Mouse (Mus musculus) liver, postnatal 0 days (tissue): ENCODE measurements around the gene Slc27a1. TPM values are rescaled to one million over a fixed set of nuclear protein-coding genes. Genes with fewer than 3 reads are reported as not detected.

Experiments used
- ATAC-seq: fragments of 200-750 bp; cut with Nextera tagmentation; 2 replicates; pipeline ENCODE4 v1.8.0; 2017; ENCODE audit warnings: mild to moderate bottlenecking, moderate library complexity
- DNase-seq: peaks from one replicate; pipeline ENCODE4 v3.0.0-alpha.2; 2016
- H3K27ac ChIP-seq: fragments of 300-500 bp; sonication (generic); 2 replicates; pipeline ENCODE4 v1.5.1; 2014; ENCODE audit warnings: antibody characterized with exemption, moderate library complexity, mild to moderate bottlenecking, low read depth
- H3K27me3 ChIP-seq: fragments of 300-500 bp; sonication (generic); 2 replicates; pipeline ENCODE4 v1.6.1; 2014; ENCODE audit warnings: low read length, control low read depth, mixed read lengths; ENCODE audit not compliant: insufficient read depth
- H3K36me3 ChIP-seq: fragments of 300-500 bp; sonication (generic); replicated peaks from 2 replicates; pipeline ENCODE4 v1.6.1; 2014; ENCODE audit warnings: mild to moderate bottlenecking, control low read depth, low read length, moderate library complexity, mixed read lengths; ENCODE audit not compliant: insufficient read depth
- H3K4me1 ChIP-seq: fragments of 300-500 bp; sonication (generic); 2 replicates; pipeline ENCODE4 v1.6.1; 2014; ENCODE audit warnings: antibody characterized with exemption, mild to moderate bottlenecking, control low read depth; ENCODE audit not compliant: insufficient read depth
- H3K4me2 ChIP-seq: fragments of 300-500 bp; sonication (generic); 2 replicates; pipeline ENCODE4 v1.6.1; 2014; ENCODE audit warnings: low read depth, mild to moderate bottlenecking, low read length, moderate library complexity, mixed read lengths
- H3K4me3 ChIP-seq: fragments of 300-500 bp; sonication (generic); 2 replicates; pipeline ENCODE4 v1.5.1; 2014; ENCODE audit warnings: low read depth, low read length
- H3K9ac ChIP-seq: fragments of 300-500 bp; sonication (generic); replicated peaks from 2 replicates; pipeline ENCODE4 v1.6.1; 2014; ENCODE audit warnings: mild to moderate bottlenecking, moderate library complexity
- H3K9me3 ChIP-seq: fragments of 300-500 bp; sonication (generic); 2 replicates; pipeline ENCODE4 v1.6.1; 2016; ENCODE audit warnings: mild to moderate bottlenecking, control low read depth, low read length, mixed read lengths
- CTCF ChIP-seq: sonication (generic); IDR thresholded peaks from 2 replicates; pipeline ENCODE4 v1.5.1; 2016; ENCODE audit warnings: antibody characterized with exemption, low read depth
- EP300 ChIP-seq: IDR thresholded peaks from 2 replicates; pipeline ENCODE4 v1.6.1; 2016; ENCODE audit warnings: antibody characterized with exemption, low read depth, mild to moderate bottlenecking
- WGBS: fragments of 180-500 bp; shearing (Covaris S2); extraction: QIAGEN DNeasy Blood & Tissue Kit; methylation state at CpG from one replicate; pipeline ENCODE4 v1.1.7; 2014; ENCODE audit not compliant: insufficient replicate concordance; 5-methylcytosine and 5-hydroxymethylcytosine counted together
- polyA plus RNA-seq: library from polyadenylated mRNA; unstranded; fragments of >200 nt; fragmentation: Nextera tagmentation; extraction: Ambion mirVana; gene quantifications from 2 replicates; pipeline ENCODE4 v1.2.1, GENCODE M21; 2015

Gene Slc27a1
- polyA plus RNA-seq, 1 experiment from 2014 or later, result 6.8 TPM

GRCm38 (mm10) chr8:71595862-71596261 lies 27.2 kb downstream of the Slc27a1 start:
- Histone ChIP-seq H3K9ac (0 out of 2 replicates have a peak overlapping the region, but pooled peaks have one; percentile 13), H3K36me3 (peaks cover 11% of the 10 kb centered on the region; the same call in 1 of the 2 replicates), H3K4me1 (peaks cover 31% of the 10 kb centered on the region), H3K4me2 (peak overlapping the region; percentile 15; the same call in 1 of the 2 replicates), H3K27me3 (no peaks in the 10 kb centered on the region), H3K27ac (peak overlapping the region; percentile 53), H3K4me3 (no peak overlapping the region), H3K9me3 (no peaks in the 10 kb centered on the region)
- DNase-seq (peak; percentile 92), ATAC-seq (peak; percentile 20; the same call in 1 of the 2 replicates)
- TF ChIP-seq CTCF, result peak; percentile 100
- TF ChIP-seq EP300, result no peak
- WGBS, result 13% methylated on average over 27 of the region's 27 CpGs

GRCm38 (mm10) chr8:71596384-71596783 lies 27.7 kb downstream of the Slc27a1 start:
- no peak for TF ChIP-seq EP300
- no peak for TF ChIP-seq CTCF
- H3K36me3 ChIP-seq, result peaks cover 11% of the 10 kb centered on the region; the same call in 1 of the 2 replicates
- peak overlapping the region; percentile 53 for H3K27ac ChIP-seq
- no peak for ATAC-seq
- peaks cover 27% of the 10 kb centered on the region for H3K4me1 ChIP-seq
- 52% methylated on average over 6 of the region's 6 CpGs for WGBS
- H3K4me3 ChIP-seq, result no peak overlapping the region
- no peak for DNase-seq
- H3K9ac ChIP-seq, result no peak overlapping the region
- H3K9me3 ChIP-seq, result no peaks in the 10 kb centered on the region
- H3K4me2 ChIP-seq, result 0 out of 2 replicates have a peak overlapping the region, but pooled peaks have one; percentile 15
- H3K27me3 ChIP-seq, result peaks cover under 1% of the 10 kb centered on the region

- DNase-seq (peak; percentile 47), ATAC-seq (no peak)
- Histone ChIP-seq H3K9me3 (no peaks in the 10 kb centered on the region), H3K4me3 (no peak overlapping the region), H3K4me1 (peaks cover 27% of the 10 kb centered on the region), H3K4me2 (no peak overlapping the region), H3K9ac (no peak overlapping the region), H3K27ac (no peak overlapping the region), H3K27me3 (peaks cover 4% of the 10 kb centered on the region), H3K36me3 (peaks cover 11% of the 10 kb centered on the region; the same call in 1 of the 2 replicates)
- TF ChIP-seq EP300 (no peak), CTCF (no peak)
- 57% methylated on average over 4 of the region's 4 CpGs for WGBS
Measured at GRCm38 (mm10) chr8:71596798-71597197, 28.1 kb downstream of the Slc27a1 start.

GRCm38 (mm10) chr8:71597451-71597850 lies 28.8 kb downstream of the Slc27a1 start, which contains the start of gene Fam129c:
Fam129c (plus strand) TSS chr8:71597648.
- 73% methylated on average over 3 of the region's 3 CpGs for WGBS
- peaks cover 11% of the 10 kb centered on the region for H3K27me3 ChIP-seq
- peak within 1 kb of the TSS; percentile 53 for H3K27ac ChIP-seq
- H3K4me3 ChIP-seq, result peak within 1 kb of the TSS; percentile 15; the same call in 1 of the 2 replicates
- no peaks in the 10 kb centered on the region for H3K9me3 ChIP-seq
- ATAC-seq, result peak; percentile 22; the same call in 1 of the 2 replicates
- peaks cover 11% of the 10 kb centered on the region; the same call in 1 of the 2 replicates for H3K36me3 ChIP-seq
- peaks cover 33% of the 10 kb centered on the region for H3K4me1 ChIP-seq
- 0 out of 2 replicates have a peak within 1 kb of the TSS, but pooled peaks have one; percentile 10 for H3K4me2 ChIP-seq
- TF ChIP-seq CTCF, result no peak
- TF ChIP-seq EP300, result peak; percentile 26; the same call in 1 of the 2 replicates
- H3K9ac ChIP-seq, result no peak within 1 kb of the TSS
- peak; percentile 56 for DNase-seq

GRCm38 (mm10) chr8:71598375-71598774 lies 29.7 kb downstream of the Slc27a1 start:
- no peak for ATAC-seq
- DNase-seq, result no peak
- Histone ChIP-seq H3K9me3 (no peaks in the 10 kb centered on the region), H3K4me1 (peaks cover 32% of the 10 kb centered on the region), H3K4me2 (0 out of 2 replicates have a peak overlapping the region, but pooled peaks have one; percentile 10), H3K27ac (no peak overlapping the region), H3K4me3 (peak overlapping the region; percentile 15; the same call in 1 of the 2 replicates), H3K9ac (no peak overlapping the region), H3K27me3 (peaks cover 20% of the 10 kb centered on the region), H3K36me3 (peaks cover 11% of the 10 kb centered on the region; the same call in 1 of the 2 replicates)
- no peak for TF ChIP-seq EP300
- TF ChIP-seq CTCF, result no peak

GRCm38 (mm10) chr8:71598841-71599240 lies 30.2 kb downstream of the Slc27a1 start:
- Histone ChIP-seq H3K4me2 (no peak overlapping the region), H3K4me1 (peaks cover 28% of the 10 kb centered on the region), H3K9me3 (no peaks in the 10 kb centered on the region), H3K36me3 (peaks cover 11% of the 10 kb centered on the region; the same call in 1 of the 2 replicates), H3K4me3 (no peak overlapping the region), H3K27ac (no peak overlapping the region), H3K9ac (no peak overlapping the region), H3K27me3 (peaks cover 20% of the 10 kb centered on the region)
- ATAC-seq, result no peak
- DNase-seq, result no peak
- WGBS, result 86% methylated on average over 5 of the region's 5 CpGs
- TF ChIP-seq CTCF (no peak), EP300 (no peak)
